Mouse (Mus musculus) natural killer cell, adult 2 months (primary cell): ENCODE measurements around the gene Tbcel.

Experiments used
- DNase-seq, 2 experiments: peaks; one replicate each; pipeline ENCODE4 v3.0.0; 2022; ENCODE audit warnings: low spot score in 2 of 2

Tbcel gene

DNA sequence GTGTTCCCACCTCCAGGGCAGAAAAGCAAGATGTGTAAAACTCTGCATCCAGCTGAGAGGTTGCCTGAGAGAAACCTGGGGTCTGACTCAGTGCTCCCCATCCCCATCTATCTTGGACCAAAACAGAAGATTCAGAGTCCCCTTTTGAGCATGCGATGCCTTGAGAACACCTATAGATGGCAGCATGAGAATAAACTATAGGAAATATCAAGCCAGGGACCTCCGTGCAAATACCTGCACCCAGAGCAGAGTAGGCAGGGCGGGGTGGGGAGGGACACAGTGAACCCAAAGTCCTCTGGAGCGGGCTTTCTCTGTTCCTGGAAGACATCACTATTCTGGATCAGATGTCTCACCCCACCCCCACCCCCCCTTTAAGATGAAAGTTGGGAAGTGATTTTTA is 119.1 kb downstream of the Tbcel start:
- no peak for DNase-seq

DNA sequence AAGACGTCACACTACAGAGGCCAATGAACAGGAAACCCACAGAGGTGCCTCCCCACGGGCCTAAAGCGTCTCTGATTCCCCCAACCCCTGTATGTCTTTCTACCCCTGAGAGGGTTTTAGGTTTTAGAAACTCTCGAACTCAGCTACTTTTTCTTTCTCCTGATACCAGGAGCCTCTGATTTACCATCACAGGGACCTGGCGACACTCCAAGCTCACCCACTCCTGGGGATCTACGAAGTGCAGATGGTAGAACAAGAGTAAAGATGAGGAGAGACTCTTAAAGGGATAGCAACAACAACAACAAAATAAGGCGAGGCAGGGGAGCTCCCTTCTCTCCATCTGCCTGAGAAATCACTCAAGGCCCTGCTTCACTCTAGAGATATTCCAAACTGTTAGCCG is 120.6 kb downstream of the Tbcel start:
- no peak for DNase-seq

GRCm38 (mm10) chr9:42385656-42386055 is 122.0 kb downstream of the Tbcel start:
- no peak for DNase-seq

- no peak for DNase-seq
Observed at GRCm38 (mm10) chr9:42382628-42383347, 124.8 kb downstream of the Tbcel start.

DNA sequence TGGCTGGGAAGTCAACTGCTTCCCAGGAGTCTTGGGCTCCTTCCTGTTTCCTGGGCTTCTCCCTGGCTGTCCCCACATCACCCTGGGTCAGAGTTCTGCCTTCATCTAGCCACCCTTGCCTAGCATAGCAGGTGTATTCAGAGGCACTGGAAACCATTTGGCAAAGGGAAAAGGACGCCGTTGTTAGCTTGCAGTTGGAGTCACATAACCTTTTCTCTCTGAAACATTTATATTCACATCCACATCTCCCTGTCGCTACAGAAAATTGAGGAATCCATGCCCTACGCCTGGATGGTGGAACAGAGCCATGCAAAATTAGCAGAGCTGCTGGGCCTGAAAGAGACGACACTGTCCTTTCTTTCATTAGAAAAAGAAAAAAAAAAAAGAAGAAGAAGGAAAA is 125.5 kb downstream of the Tbcel start:
- no peak for DNase-seq

DNA sequence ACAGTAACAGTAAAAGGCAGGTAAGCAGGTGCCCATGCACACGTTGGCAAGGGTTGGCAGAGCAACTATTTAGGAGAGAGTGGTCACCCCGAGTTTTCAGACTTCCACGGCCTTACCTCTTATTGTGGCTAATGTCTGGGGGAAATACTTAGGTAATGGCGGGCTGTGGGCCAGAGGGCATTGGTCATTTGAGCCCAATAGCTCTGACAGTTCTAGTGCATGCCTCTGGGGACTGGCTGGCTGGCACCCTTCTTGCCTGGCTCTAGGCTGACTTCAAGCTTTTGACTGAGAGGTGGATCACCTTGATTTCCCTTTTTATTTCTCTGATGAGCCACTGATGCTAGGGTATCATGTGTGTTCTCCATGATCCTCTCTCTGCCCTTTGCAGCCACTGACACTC is 129.5 kb downstream of the Tbcel start:
- DNase-seq: no peak

DNA sequence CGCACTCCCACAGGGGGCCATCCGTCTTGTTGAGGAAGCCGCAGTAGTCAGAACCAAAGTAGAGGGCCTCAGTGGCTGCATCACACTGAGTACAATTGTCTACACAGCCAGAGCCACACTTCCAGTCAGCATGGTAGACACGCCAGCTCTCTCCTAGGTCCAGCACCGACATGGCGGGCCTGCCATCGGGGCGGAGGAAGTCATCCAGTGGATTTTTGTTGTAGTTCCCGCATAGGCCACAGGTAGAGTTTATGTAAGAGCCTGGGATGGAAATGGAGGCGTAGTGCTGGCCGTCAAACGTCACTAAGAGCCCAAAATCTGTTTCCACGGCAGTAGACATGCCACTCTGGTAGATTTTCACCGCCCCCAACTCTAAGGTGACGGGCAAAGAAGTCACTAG is 130.0 kb downstream of the Tbcel start:
- DNase-seq: no peak

- DNase-seq: no peak
Observed at GRCm38 (mm10) chr9:42371670-42372368, 135.8 kb downstream of the Tbcel start.
